Comparison of ENCODE assay signal across 9 mouse cellular contexts in the genomic region with DNA sequence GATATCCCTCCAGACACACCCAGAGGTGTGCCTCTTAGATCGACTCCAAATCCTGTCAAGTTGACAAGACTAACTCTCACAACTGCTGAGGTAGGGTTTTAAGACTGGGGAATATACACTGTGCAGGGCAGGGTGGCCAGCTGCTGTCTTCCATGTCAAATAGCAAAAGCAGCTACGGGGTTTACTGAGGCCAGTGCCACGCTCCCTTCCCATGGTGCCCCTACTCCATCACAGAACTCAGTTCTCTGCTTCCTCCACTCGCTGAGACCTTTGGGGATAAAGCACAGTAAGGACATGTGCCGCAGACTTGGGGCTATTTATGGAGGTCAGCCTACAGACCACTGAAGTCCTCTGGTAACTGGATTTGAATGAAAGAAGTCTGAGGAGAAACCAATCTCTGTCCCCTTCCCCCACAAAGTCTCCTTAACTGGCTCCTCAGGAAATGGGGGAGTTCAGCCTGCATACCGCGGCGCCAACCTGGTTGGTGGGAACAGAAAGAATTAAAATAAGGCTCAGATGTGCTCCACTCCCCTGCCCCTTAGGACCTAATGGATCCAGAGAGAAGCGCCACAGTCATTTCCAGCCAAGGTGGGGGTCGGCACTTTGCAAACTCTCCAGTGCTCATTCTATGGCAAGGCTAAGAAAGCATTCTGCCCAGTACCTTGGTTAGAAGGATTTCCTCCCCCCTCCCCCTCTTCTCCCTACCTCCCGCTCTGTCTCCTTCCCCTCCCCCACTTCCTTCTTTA.
DNase-seq lines count a peak whose midpoint lies in the region; ATAC-seq lines count a peak whose summit lies in the region.
"Had no signal": no experiment of that assay in that cellular context is flagged by ENCODE, and none has a peak within 500 bp of the region (broad histone marks: within the 10 kb centered on the region; RNA-seq: fewer than 3 reads in every experiment).

No protein-coding gene starts in this region.

- peak overlapping the region; percentile 39 for H3K4me2 ChIP-seq in kidney, embryonic 14.5 days (replicated peaks; ENCODE audit: low read depth, low read length)
- H3K4me2 ChIP-seq in embryonic facial prominence, embryonic 13.5 days, result peak overlapping the region; percentile 62
- H3K4me2 ChIP-seq in intestine, embryonic 15.5 days (replicated peaks), result peak overlapping the region; percentile 47
- peak overlapping the region; percentile 47 for H3K4me2 ChIP-seq in midbrain, embryonic 15.5 days

- ATAC-seq in kidney, embryonic 14.5 days (ENCODE audit: low FRiP score, low TSS enrichment), result peak; percentile 34; the same call in 1 of the 2 replicates
- no peak; the same call in 1 of the 2 replicates for ATAC-seq in embryonic facial prominence, embryonic 13.5 days (ENCODE audit: insufficient number of reproducible peaks, insufficient read depth, low FRiP score, low TSS enrichment, low read depth)
- no peak for ATAC-seq in intestine, embryonic 15.5 days
- no peak for ATAC-seq in midbrain, embryonic 15.5 days (replicated peaks)

- peak overlapping the region; percentile 18; the same call in 1 of the 2 replicates for H3K9ac ChIP-seq in kidney, embryonic 14.5 days (ENCODE audit: low read depth, low read length)
- peak overlapping the region; percentile 63 for H3K9ac ChIP-seq in embryonic facial prominence, embryonic 13.5 days
- no peak overlapping the region for H3K9ac ChIP-seq in intestine, embryonic 15.5 days
- no peak overlapping the region for H3K9ac ChIP-seq in midbrain, embryonic 15.5 days

- H3K36me3 ChIP-seq in kidney, embryonic 14.5 days (ENCODE audit: control insufficient read depth, insufficient read depth, low read length), result no peaks in the 10 kb centered on the region
- no peaks in the 10 kb centered on the region for H3K36me3 ChIP-seq in embryonic facial prominence, embryonic 13.5 days
- no peaks in the 10 kb centered on the region for H3K36me3 ChIP-seq in intestine, embryonic 15.5 days
- no peaks in the 10 kb centered on the region for H3K36me3 ChIP-seq in midbrain, embryonic 15.5 days (replicated peaks)

- WGBS in kidney, embryonic 14.5 days, result 8% methylated on average over 11 of the region's 11 CpGs
- 9% methylated on average over 11 of the region's 11 CpGs for WGBS in embryonic facial prominence, embryonic 13.5 days
- 16% methylated on average over 11 of the region's 11 CpGs for WGBS in intestine, embryonic 15.5 days
- 16% methylated on average over 11 of the region's 11 CpGs for WGBS in midbrain, embryonic 15.5 days

- H3K4me3 ChIP-seq in kidney, embryonic 14.5 days (ENCODE audit: low read length), result peak overlapping the region; percentile 22
- H3K4me3 ChIP-seq in embryonic facial prominence, embryonic 13.5 days, result peak overlapping the region; percentile 33
- H3K4me3 ChIP-seq in intestine, embryonic 15.5 days (replicated peaks), result no peak overlapping the region
- H3K4me3 ChIP-seq in midbrain, embryonic 15.5 days, result no peak overlapping the region

- H3K27me3 ChIP-seq in kidney, embryonic 14.5 days (ENCODE audit: control insufficient read depth, insufficient read depth, low read length), result no peaks in the 10 kb centered on the region
- H3K27me3 ChIP-seq in embryonic facial prominence, embryonic 13.5 days, result no peaks in the 10 kb centered on the region
- H3K27me3 ChIP-seq in intestine, embryonic 15.5 days (replicated peaks), result no peaks in the 10 kb centered on the region
- H3K27me3 ChIP-seq in midbrain, embryonic 15.5 days (replicated peaks), result no peaks in the 10 kb centered on the region

- H3K9me3 ChIP-seq in kidney, embryonic 14.5 days (ENCODE audit: control insufficient read depth, low read length), result no peaks in the 10 kb centered on the region
- H3K9me3 ChIP-seq in embryonic facial prominence, embryonic 13.5 days, result no peaks in the 10 kb centered on the region
- H3K9me3 ChIP-seq in intestine, embryonic 15.5 days, result no peaks in the 10 kb centered on the region
- H3K9me3 ChIP-seq in midbrain, embryonic 15.5 days, result no peaks in the 10 kb centered on the region

- H3K4me1 ChIP-seq in kidney, embryonic 14.5 days (ENCODE audit: control insufficient read depth, insufficient read depth, low read length), result peaks cover 8% of the 10 kb centered on the region; the same call in 1 of the 2 replicates
- peaks cover 9% of the 10 kb centered on the region for H3K4me1 ChIP-seq in embryonic facial prominence, embryonic 13.5 days
- 0 out of 2 replicates have a peak, but pooled peaks cover 4% of the 10 kb centered on the region for H3K4me1 ChIP-seq in intestine, embryonic 15.5 days (replicated peaks)
- H3K4me1 ChIP-seq in midbrain, embryonic 15.5 days, result peaks cover 7% of the 10 kb centered on the region; the same call in 1 of the 2 replicates

- H3K27ac ChIP-seq in kidney, embryonic 14.5 days (ENCODE audit: low read depth, low read length), result no peak overlapping the region
- 0 out of 2 replicates have a peak overlapping the region, but pooled peaks have one; percentile 33 for H3K27ac ChIP-seq in embryonic facial prominence, embryonic 13.5 days
- no peak overlapping the region for H3K27ac ChIP-seq in intestine, embryonic 15.5 days
- no peak overlapping the region for H3K27ac ChIP-seq in midbrain, embryonic 15.5 days

- DNase-seq in kidney, adult 11 months, result no peak
- DNase-seq in left cerebral cortex, adult 18-20 months (ENCODE audit: low spot score in 2 of 2), result no peak
- DNase-seq in frontal cortex, postnatal 25 days (ENCODE audit: low spot score in 2 of 2), result no peak
- no peak for DNase-seq in cerebellum, postnatal 14 days
- DNase-seq: thymus, postnatal 14 days had no signal

Comparison
In these comparisons a context has a peak if more than half of its experiments do, and no peak if none do; other contexts are left out.
1. H3K4me3 ChIP-seq: peak in kidney, embryonic 14.5 days (single experiment) and embryonic facial prominence, embryonic 13.5 days (single experiment); none in intestine, embryonic 15.5 days (single experiment) and midbrain, embryonic 15.5 days (single experiment).
2. H3K9ac ChIP-seq: peak in kidney, embryonic 14.5 days (single experiment) and embryonic facial prominence, embryonic 13.5 days (single experiment); none in intestine, embryonic 15.5 days (single experiment) and midbrain, embryonic 15.5 days (single experiment).
3. Peak in every context shown above with its lines, with median percentiles within 50 percentile points of each other: H3K4me2 ChIP-seq.